In genomic region chr2:154586405-154586804, GRCm38 (mm10) we compare ENCODE assay signal across 9 mouse cellular contexts. TPM values are rescaled to one million over a fixed set of nuclear protein-coding genes. Genes with fewer than 3 reads are reported as not detected.
DNase-seq lines count a peak whose midpoint lies in the region; ATAC-seq and TF ChIP-seq lines count a peak whose summit lies in the region.
"Had no signal": no experiment of that assay in that cellular context is flagged by ENCODE, and none has a peak within 500 bp of the region (broad histone marks: within the 10 kb centered on the region; RNA-seq: fewer than 3 reads in every experiment).

No protein-coding gene starts in this region.

- H3K4me3 ChIP-seq in MEL (ENCODE audit: control insufficient read depth in 1 of 2, insufficient read depth in 1 of 2, low read depth in 2 of 2, low read length in 2 of 2), result no peak overlapping the region
- H3K4me3 ChIP-seq in limb, embryonic 11.5 days (ENCODE audit: low read depth, low read length), result no peak overlapping the region
- H3K4me3 ChIP-seq: megakaryocyte, embryonic 14.5 days had no signal

- 78% methylated on average over 5 of the region's 5 CpGs for WGBS in limb, embryonic 11.5 days

- no peaks in the 10 kb centered on the region for H3K27me3 ChIP-seq in MEL (ENCODE audit: control insufficient read depth in 1 of 2, insufficient read depth in 2 of 2, low read length in 2 of 2)
- H3K27me3 ChIP-seq in limb, embryonic 11.5 days (ENCODE audit: control insufficient read depth, insufficient read depth, low read length), result no peaks in the 10 kb centered on the region
- H3K27me3 ChIP-seq: megakaryocyte, embryonic 14.5 days had no signal

- no peak overlapping the region for H3K4me2 ChIP-seq in limb, embryonic 11.5 days (ENCODE audit: low read depth, severe bottlenecking)

- H3K27ac ChIP-seq in MEL (ENCODE audit: control insufficient read depth, low read depth, low read length), result no peak overlapping the region
- H3K27ac ChIP-seq in limb, embryonic 11.5 days (replicated peaks; ENCODE audit: low read depth, low read length), result no peak overlapping the region

- peak; percentile 71 for TF ChIP-seq RAD21 in MEL (IDR thresholded peaks at IDR 0.05; ENCODE audit: low read depth, low read length)

- no peak for ATAC-seq in limb, embryonic 11.5 days (ENCODE audit: insufficient number of reproducible peaks, low FRiP score, low TSS enrichment, low read depth)

- peaks cover 12 to 22% of the 10 kb centered on the region in 2 experiments for H3K4me1 ChIP-seq in MEL (ENCODE audit: control insufficient read depth in 1 of 2, insufficient read depth in 2 of 2, low read length in 2 of 2)
- peaks cover 5% of the 10 kb centered on the region; the same call in 1 of the 2 replicates for H3K4me1 ChIP-seq in limb, embryonic 11.5 days (ENCODE audit: control insufficient read depth, insufficient read depth, low read length)

- peaks cover 0 to 14% of the 10 kb centered on the region in 2 experiments; a peak in 2 of 4 replicates for H3K36me3 ChIP-seq in MEL (ENCODE audit: control insufficient read depth in 1 of 2, insufficient read depth in 2 of 2, low read length in 2 of 2)
- no peaks in the 10 kb centered on the region for H3K36me3 ChIP-seq in limb, embryonic 11.5 days (ENCODE audit: control insufficient read depth, insufficient read depth, low read length)

- no peak for TF ChIP-seq POLR2A in MEL (IDR thresholded peaks at IDR 0.05; ENCODE audit: control insufficient read depth in 1 of 2, insufficient read depth in 1 of 2, low read depth in 1 of 2, low read length in 2 of 2, poor library complexity in 1 of 2)

- H3K9me3 ChIP-seq in MEL (replicated peaks; ENCODE audit: insufficient read depth, low read length), result no peaks in the 10 kb centered on the region
- no peaks in the 10 kb centered on the region for H3K9me3 ChIP-seq in limb, embryonic 11.5 days (ENCODE audit: control insufficient read depth, low read length)

- TF ChIP-seq EP300 in MEL (IDR thresholded peaks at IDR 0.05; ENCODE audit: low read depth in 1 of 2, low read length in 2 of 2), result no peak

- DNase-seq in adrenal gland, postnatal 25 days, result peak; percentile 48
- DNase-seq in adrenal gland, adult 8-10 months, result no peak
- DNase-seq in kidney, postnatal 14 days, result peak; percentile 32
- DNase-seq in kidney, adult 18-20 months, result no peak
- peak; percentile 76 for DNase-seq in MEL (ENCODE audit: low read depth, low spot score)
- DNase-seq in limb, embryonic 11.5 days (ENCODE audit: low spot score), result peak; percentile 62
- DNase-seq in thymus, postnatal 10 days (ENCODE audit: low spot score in 2 of 2), result peak; percentile 57 to 73
- no peak for DNase-seq in cerebellum, adult 9-11 months

- peak; percentile 51 to 80 (median 73) for TF ChIP-seq CTCF in MEL (IDR thresholded peaks at IDR 0.05 in 2 of 3, conservative IDR thresholded peaks at IDR 0.05 in 1 of 3; ENCODE audit: control insufficient read depth in 1 of 3, insufficient read depth in 1 of 3, low read depth in 2 of 3, low read length in 3 of 3, poor library complexity in 1 of 3, severe bottlenecking in 1 of 3)

- no peaks in the 10 kb centered on the region for H3K79me2 ChIP-seq in MEL (ENCODE audit: control insufficient read depth, insufficient read depth, low read length, poor library complexity)

- no peak overlapping the region for H3K9ac ChIP-seq in MEL (ENCODE audit: control insufficient read depth, low read depth, low read length, poor library complexity, severe bottlenecking)
- H3K9ac ChIP-seq in limb, embryonic 11.5 days (ENCODE audit: low read length), result no peak overlapping the region

TF ChIP-seq in MEL, 35 proteins besides CTCF, POLR2A, EP300 and RAD21:
- TF ChIP-seq SIN3A (IDR thresholded peaks at IDR 0.05; ENCODE audit: low read length) (no peak), ZC3H11A (IDR thresholded peaks at IDR 0.05; ENCODE audit: low read depth, low read length) (peak; percentile 53), TCF12 (IDR thresholded peaks at IDR 0.05; ENCODE audit: low read depth, low read length) (no peak), RCOR1 (IDR thresholded peaks at IDR 0.05; ENCODE audit: low read depth, low read length) (no peak), GATA1 (IDR thresholded peaks at IDR 0.05; ENCODE audit: low read depth, low read length) (no peak), BHLHE40 (IDR thresholded peaks at IDR 0.05; ENCODE audit: borderline replicate concordance, low read depth, low read length) (no peak), ZKSCAN1 (IDR thresholded peaks at IDR 0.05; ENCODE audit: low read depth, low read length) (no peak), ZNF384 (IDR thresholded peaks at IDR 0.05; ENCODE audit: low read depth, low read length) (no peak), TBP (IDR thresholded peaks at IDR 0.05; ENCODE audit: low read depth, low read length) (no peak), SMC3 (IDR thresholded peaks at IDR 0.05; ENCODE audit: low read depth, low read length) (peak; percentile 71), ELF1 (IDR thresholded peaks at IDR 0.05; ENCODE audit: low read depth, low read length) (no peak), POLR2AphosphoS5 (IDR thresholded peaks at IDR 0.05; ENCODE audit: borderline replicate concordance, low read depth, low read length) (no peak), MAX (IDR thresholded peaks at IDR 0.05; ENCODE audit: low read length) (no peak), CHD2 (IDR thresholded peaks at IDR 0.05; ENCODE audit: low read length) (no peak)

RNA-seq across cellular contexts. Expression of gene E2f1, which starts 16.7 kb away (rescaled TPM):
- 11.2 and 13.2 TPM in 2 replicates for total RNA-seq in adrenal gland, postnatal 25 days (2021)
- 10 to 100 TPM in 3 of 4 experiments, 1 to 10 TPM in 1; 9.9 to 12.9 (median 12.0) TPM for total RNA-seq in adrenal gland, adult 8-10 months (2022)
- 14.8 and 17.4 TPM in 2 replicates for total RNA-seq in MEL (2012; rRNA removed)
- 10 to 100 TPM in 1 of 2 experiments, not detected in 1; 41.6 TPM for polyA plus RNA-seq in MEL (2012; ENCODE audit: insufficient read depth in 1 of 2, insufficient read length in 2 of 2, low read depth in 1 of 2, low replicate concordance in 2 of 2, missing spikeins in 1 of 2)
- polyA plus RNA-seq in limb, embryonic 11.5 days (2014; fragmentation: Nextera tagmentation; extraction: Ambion mirVana), result 8.9 and 10.9 TPM in 2 replicates

RNA-seq across cellular contexts. Expression of gene Pxmp4, which starts 17.1 kb away (rescaled TPM):
- 32.7 and 34.3 TPM in 2 replicates for total RNA-seq in adrenal gland, postnatal 25 days (2021)
- total RNA-seq in adrenal gland, adult 8-10 months (2022), result 10 to 100 TPM; 28.8 to 36.5 (median 32.1) TPM
- total RNA-seq in MEL (2012; rRNA removed), result 5.9 and 6.8 TPM in 2 replicates
- 10 to 100 TPM in 1 of 2 experiments, not detected in 1; 12.2 TPM for polyA plus RNA-seq in MEL (2012; ENCODE audit: insufficient read depth in 1 of 2, insufficient read length in 2 of 2, low read depth in 1 of 2, low replicate concordance in 2 of 2, missing spikeins in 1 of 2)
- polyA plus RNA-seq in limb, embryonic 11.5 days (2014; fragmentation: Nextera tagmentation; extraction: Ambion mirVana), result 13.5 and 15.9 TPM in 2 replicates

RNA-seq across cellular contexts. Expression of gene Zfp341, which starts 26.7 kb away (rescaled TPM):
- total RNA-seq in adrenal gland, postnatal 25 days (2021), result 3.3 and 3.6 TPM in 2 replicates
- 1 to 10 TPM; 2.9 to 4.4 (median 4.0) TPM for total RNA-seq in adrenal gland, adult 8-10 months (2022)
- 2.0 TPM in 2 replicates for total RNA-seq in MEL (2012; rRNA removed)
- polyA plus RNA-seq in MEL (2012; ENCODE audit: insufficient read depth in 1 of 2, insufficient read length in 2 of 2, low read depth in 1 of 2, low replicate concordance in 2 of 2, missing spikeins in 1 of 2), result 1 to 10 TPM in 1 of 2 experiments, not detected in 1; 6.3 TPM
- polyA plus RNA-seq in limb, embryonic 11.5 days (2014; fragmentation: Nextera tagmentation; extraction: Ambion mirVana), result 0.91 and 1.2 TPM in 2 replicates

RNA-seq across cellular contexts. Expression of gene 4930519P11Rik, which starts 26.8 kb away (rescaled TPM):
- total RNA-seq in adrenal gland, postnatal 25 days (2021), result 1.2 TPM in 1 of 2 replicates, not detected in the other
- 1 to 10 TPM in 1 of 4 experiments, not detected in 3; 1.4 TPM for total RNA-seq in adrenal gland, adult 8-10 months (2022)
- not detected in 2 replicates for total RNA-seq in MEL (2012; rRNA removed)
- polyA plus RNA-seq in MEL (2012; ENCODE audit: insufficient read depth in 1 of 2, insufficient read length in 2 of 2, low read depth in 1 of 2, low replicate concordance in 2 of 2, missing spikeins in 1 of 2), result under 1 TPM in 1 of 2 experiments, not detected in 1; 0.22 TPM
- 0.43 and 0.67 TPM in 2 replicates for polyA plus RNA-seq in limb, embryonic 11.5 days (2014; fragmentation: Nextera tagmentation; extraction: Ambion mirVana)

RNA-seq across cellular contexts. Expression of gene Necab3, which starts 27.7 kb away (rescaled TPM):
- total RNA-seq in adrenal gland, postnatal 25 days (2021), result 2.0 and 2.1 TPM in 2 replicates
- total RNA-seq in adrenal gland, adult 8-10 months (2022), result 1 to 10 TPM in 3 of 4 experiments, under 1 TPM in 1; 0.41 to 3.1 (median 2.6) TPM
- 3.8 and 4.0 TPM in 2 replicates for total RNA-seq in MEL (2012; rRNA removed)
- polyA plus RNA-seq in MEL (2012; ENCODE audit: insufficient read depth in 1 of 2, insufficient read length in 2 of 2, low read depth in 1 of 2, low replicate concordance in 2 of 2, missing spikeins in 1 of 2), result 10 to 100 TPM in 1 of 2 experiments, not detected in 1; 12.1 TPM
- 1.4 and 1.5 TPM in 2 replicates for polyA plus RNA-seq in limb, embryonic 11.5 days (2014; fragmentation: Nextera tagmentation; extraction: Ambion mirVana)

Comparison
In these comparisons a context has a peak if more than half of its experiments do, and no peak if none do; other contexts are left out.
1. DNase-seq: peak in adrenal gland, postnatal 25 days (single experiment), kidney, postnatal 14 days (single experiment), MEL (single experiment), limb, embryonic 11.5 days (single experiment) and thymus, postnatal 10 days (2 of 2); none in adrenal gland, adult 8-10 months (single experiment), kidney, adult 18-20 months (single experiment) and cerebellum, adult 9-11 months (single experiment).